Mouse (Mus musculus): ENCODE measurements at regions not wholly inside any gene's neighbourhood (a gene's known extent, or its start where the extent isn't known, plus 50 kb on each side); places are given as distances from the start of the nearest gene placed in this dataset.

GRCm38 (mm10) chr16:9113801-9114200, 283.9 kb downstream of the 1810013L24Rik start:
- DNase-seq (ENCODE audit: low spot score in 2 of 2): no peak

GRCm38 (mm10) chr16:9115548-9115947, 285.6 kb downstream of the 1810013L24Rik start:
- DNase-seq (ENCODE audit: low spot score in 2 of 2): no peak

GRCm38 (mm10) chr16:9121581-9121980, 291.7 kb downstream of the 1810013L24Rik start:
- DNase-seq (ENCODE audit: low spot score in 2 of 2): no peak

- DNase-seq (ENCODE audit: low spot score in 2 of 2): no peak
Measured at GRCm38 (mm10) chr16:9132113-9132512, 302.2 kb downstream of the 1810013L24Rik start.

- no peak for DNase-seq (ENCODE audit: low spot score in 2 of 2)
Measured at GRCm38 (mm10) chr16:9132778-9133177, 302.9 kb downstream of the 1810013L24Rik start.

GRCm38 (mm10) chr16:9135377-9135776, 305.5 kb downstream of the 1810013L24Rik start:
- DNase-seq (ENCODE audit: low spot score in 2 of 2): no peak

- no peak for DNase-seq (ENCODE audit: low spot score in 2 of 2)
Measured at GRCm38 (mm10) chr16:9138552-9139224, 308.8 kb downstream of the 1810013L24Rik start.

- no peak for DNase-seq (ENCODE audit: low spot score in 2 of 2)
Measured at GRCm38 (mm10) chr16:9139405-9139804, 309.5 kb downstream of the 1810013L24Rik start.

GRCm38 (mm10) chr16:9149209-9150135, 319.6 kb downstream of the 1810013L24Rik start:
- no peak for DNase-seq (ENCODE audit: low spot score in 2 of 2)

- DNase-seq (ENCODE audit: low spot score in 2 of 2): no peak
Measured at GRCm38 (mm10) chr16:9151936-9152335, 322.0 kb downstream of the 1810013L24Rik start.

- no peak for DNase-seq (ENCODE audit: low spot score in 2 of 2)
Measured at GRCm38 (mm10) chr16:9153501-9153900, 323.6 kb downstream of the 1810013L24Rik start.

- DNase-seq (ENCODE audit: low spot score in 2 of 2): no peak
Measured at GRCm38 (mm10) chr16:9165763-9166310, 335.9 kb downstream of the 1810013L24Rik start.

GRCm38 (mm10) chr16:9176402-9176801, 346.5 kb downstream of the 1810013L24Rik start:
- no peak for DNase-seq (ENCODE audit: low spot score in 2 of 2)

- no peak for DNase-seq (ENCODE audit: low spot score in 2 of 2)
Measured at GRCm38 (mm10) chr16:9195821-9196220, 365.9 kb downstream of the 1810013L24Rik start.

GRCm38 (mm10) chr16:9198903-9199532, 369.1 kb downstream of the 1810013L24Rik start:
- no peak for DNase-seq (ENCODE audit: low spot score in 2 of 2)

GRCm38 (mm10) chr16:9208602-9209001, 378.7 kb downstream of the 1810013L24Rik start:
- no peak for DNase-seq (ENCODE audit: low spot score in 2 of 2)

GRCm38 (mm10) chr16:9211485-9211884, 381.6 kb downstream of the 1810013L24Rik start:
- no peak for DNase-seq (ENCODE audit: low spot score in 2 of 2)

- no peak for DNase-seq (ENCODE audit: low spot score in 2 of 2)
Measured at GRCm38 (mm10) chr16:9215131-9215530, 385.2 kb downstream of the 1810013L24Rik start.

- DNase-seq (ENCODE audit: low spot score in 2 of 2): no peak
Measured at GRCm38 (mm10) chr16:9217361-9217760, 387.5 kb downstream of the 1810013L24Rik start.

- no peak for DNase-seq (ENCODE audit: low spot score in 2 of 2)
Measured at GRCm38 (mm10) chr16:9230178-9230577, 400.3 kb downstream of the 1810013L24Rik start.

GRCm38 (mm10) chr16:9242099-9242498, 412.2 kb downstream of the 1810013L24Rik start:
- DNase-seq (ENCODE audit: low spot score in 2 of 2): no peak

- DNase-seq (ENCODE audit: low spot score in 2 of 2): no peak
Measured at GRCm38 (mm10) chr16:9247198-9247597, 417.3 kb downstream of the 1810013L24Rik start.

Data from urinary bladder, postnatal 36 days (tissue).